Mouse (Mus musculus) kidney, adult 2 months (tissue): ENCODE results near the gene Bcl2l14.

Experiments
- CTCF ChIP-seq: fragments of 200-500 bp; conservative IDR thresholded peaks from 2 replicates; pipeline ENCODE4 v1.5.1; 2011; ENCODE audit warnings: low read depth, mild to moderate bottlenecking, control low read depth, low read length, moderate library complexity, mixed read lengths; ENCODE audit not compliant: insufficient read depth, insufficient read length
- POLR2A ChIP-seq: fragments of 200-500 bp; IDR thresholded peaks from one replicate; pipeline ENCODE4 v1.6.1; 2011; ENCODE audit warnings: low read depth, low read length, control low read depth

DNA sequence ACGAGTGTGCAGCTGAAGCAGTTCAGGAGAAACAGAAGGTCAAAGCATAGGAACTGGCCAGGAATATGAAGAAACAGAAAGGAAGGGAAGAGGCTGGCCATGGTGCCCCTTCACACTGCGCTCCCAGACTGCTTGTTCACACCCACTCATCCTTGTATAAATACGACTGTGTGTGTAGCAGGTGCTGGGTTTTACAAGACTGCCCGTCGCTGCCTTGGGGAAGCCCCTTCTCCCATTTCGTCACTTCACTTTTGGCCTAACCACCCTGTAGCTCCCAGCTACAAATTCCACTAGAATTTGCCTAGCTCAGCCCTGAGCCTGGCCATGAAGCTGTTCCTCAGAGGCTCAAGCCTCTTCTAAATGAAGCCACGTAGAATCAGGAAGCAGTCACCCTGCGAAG, 24.3 kb downstream of the Bcl2l14 start:
- TF ChIP-seq POLR2A (no peak), CTCF (no peak)
